Mouse (Mus musculus) cortical plate, adult 2 months (tissue): ENCODE data around the gene Akap1. TPM values are rescaled to one million over a fixed set of nuclear protein-coding genes. Genes with fewer than 3 reads are reported as not detected.

Experiments used
- H3K27ac ChIP-seq: fragments of 200-500 bp; 2 replicates; pipeline ENCODE4 v1.5.1; 2012; ENCODE audit warnings: low read length, control low read depth, inconsistent platforms; ENCODE audit not compliant: insufficient read depth
- H3K4me1 ChIP-seq: fragments of 200-500 bp; 2 replicates; pipeline ENCODE4 v1.6.1; 2011; ENCODE audit warnings: low read length; ENCODE audit not compliant: control insufficient read depth, insufficient read depth
- H3K4me3 ChIP-seq: fragments of 200-500 bp; 2 replicates; pipeline ENCODE4 v1.5.1; 2011; ENCODE audit warnings: mild to moderate bottlenecking, low read length, control low read depth; ENCODE audit not compliant: insufficient read depth
- CTCF ChIP-seq: fragments of 200-500 bp; IDR thresholded peaks from 2 replicates; pipeline ENCODE4 v1.5.1; 2011; ENCODE audit warnings: mild to moderate bottlenecking, control low read depth, low read length; ENCODE audit not compliant: insufficient read depth; ENCODE audit errors: extremely low read depth
- POLR2A ChIP-seq: fragments of 200-500 bp; IDR thresholded peaks from 2 replicates; pipeline ENCODE4 v1.6.1; 2011; ENCODE audit warnings: mild to moderate bottlenecking, low read length, control low read depth; ENCODE audit not compliant: insufficient read depth; ENCODE audit errors: extremely low read depth
- polyA plus RNA-seq: library from polyadenylated mRNA; depleted of rRNA; stranded (reverse); fragments of >200 nt; gene quantifications from 2 replicates; pipeline ENCODE4 v1.2.3, GENCODE M21; 2012

Akap1 gene
- polyA plus RNA-seq, 1 experiment, result 42.3 TPM

- Histone ChIP-seq H3K4me3 (no peak overlapping the region), H3K27ac (no peak overlapping the region), H3K4me1 (peaks cover 7% of the 10 kb centered on the region)
- TF ChIP-seq CTCF (no peak), POLR2A (no peak)
These were observed 3.7 kb downstream of the Akap1 start for GRCm38 (mm10) chr11:88860641-88861040.

- H3K27ac ChIP-seq, result no peak overlapping the region
- TF ChIP-seq POLR2A (no peak), CTCF (no peak)
- H3K4me3 ChIP-seq, result no peak overlapping the region
- peaks cover 7% of the 10 kb centered on the region for H3K4me1 ChIP-seq
These were observed 6.9 kb downstream of the Akap1 start for GRCm38 (mm10) chr11:88857311-88858005.

GRCm38 (mm10) chr11:88856383-88856782, 8.0 kb downstream of the Akap1 start:
- no peak overlapping the region for H3K27ac ChIP-seq
- H3K4me3 ChIP-seq, result no peak overlapping the region
- peaks cover 7% of the 10 kb centered on the region for H3K4me1 ChIP-seq
- TF ChIP-seq CTCF (no peak), POLR2A (no peak)

GRCm38 (mm10) chr11:88855795-88856194, 8.6 kb downstream of the Akap1 start:
- H3K27ac ChIP-seq, result no peak overlapping the region
- H3K4me3 ChIP-seq, result no peak overlapping the region
- H3K4me1 ChIP-seq, result peaks cover 7% of the 10 kb centered on the region
- TF ChIP-seq CTCF (no peak), POLR2A (no peak)

GRCm38 (mm10) chr11:88853588-88853987, 10.8 kb downstream of the Akap1 start:
- no peak for TF ChIP-seq CTCF
- no peak for TF ChIP-seq POLR2A
- no peak overlapping the region for H3K27ac ChIP-seq
- H3K4me3 ChIP-seq, result no peak overlapping the region
- H3K4me1 ChIP-seq, result peaks cover 13% of the 10 kb centered on the region

- Histone ChIP-seq H3K4me3 (no peak overlapping the region), H3K27ac (no peak overlapping the region), H3K4me1 (peaks cover 13% of the 10 kb centered on the region)
- TF ChIP-seq POLR2A, result no peak
- TF ChIP-seq CTCF, result no peak
These were observed 11.6 kb downstream of the Akap1 start for GRCm38 (mm10) chr11:88852806-88853205.

- Histone ChIP-seq H3K4me1 (peaks cover 8% of the 10 kb centered on the region), H3K4me3 (no peak overlapping the region), H3K27ac (no peak overlapping the region)
- TF ChIP-seq POLR2A, result no peak
- TF ChIP-seq CTCF, result no peak
These were observed 13.1 kb downstream of the Akap1 start for GRCm38 (mm10) chr11:88851049-88851825.

GRCm38 (mm10) chr11:88849732-88850131, 14.7 kb downstream of the Akap1 start:
- TF ChIP-seq CTCF (0 out of 2 replicates have a peak, but pooled peaks have one; percentile 18), POLR2A (no peak)
- peaks cover 5% of the 10 kb centered on the region for H3K4me1 ChIP-seq
- no peak overlapping the region for H3K27ac ChIP-seq
- no peak overlapping the region for H3K4me3 ChIP-seq

- Histone ChIP-seq H3K4me3 (no peak overlapping the region), H3K27ac (no peak overlapping the region), H3K4me1 (peaks cover 5% of the 10 kb centered on the region)
- TF ChIP-seq POLR2A, result no peak
- no peak for TF ChIP-seq CTCF
These were observed 15.1 kb downstream of the Akap1 start for GRCm38 (mm10) chr11:88849284-88849683.

GRCm38 (mm10) chr11:88848590-88848989, 15.8 kb downstream of the Akap1 start:
- TF ChIP-seq CTCF (peak; percentile 70), POLR2A (no peak)
- H3K27ac ChIP-seq, result no peak overlapping the region

More at GRCm38 (mm10) chr11:88848590-88848989, 15.8 kb downstream of the Akap1 start:
- H3K4me3 ChIP-seq, result no peak overlapping the region
- H3K4me1 ChIP-seq, result peaks cover 5% of the 10 kb centered on the region
